Mouse (Mus musculus): ENCODE results near the gene Cxcr5. TPM values are rescaled to one million over a fixed set of nuclear protein-coding genes. Genes with fewer than 3 reads are reported as not detected.

The Cxcr5 gene
- polyA plus RNA-seq (2016; fragmentation: Nextera tagmentation; extraction: Ambion mirVana) = 0.05 TPM in 1 of 2 replicates, not detected in the other

DNA sequence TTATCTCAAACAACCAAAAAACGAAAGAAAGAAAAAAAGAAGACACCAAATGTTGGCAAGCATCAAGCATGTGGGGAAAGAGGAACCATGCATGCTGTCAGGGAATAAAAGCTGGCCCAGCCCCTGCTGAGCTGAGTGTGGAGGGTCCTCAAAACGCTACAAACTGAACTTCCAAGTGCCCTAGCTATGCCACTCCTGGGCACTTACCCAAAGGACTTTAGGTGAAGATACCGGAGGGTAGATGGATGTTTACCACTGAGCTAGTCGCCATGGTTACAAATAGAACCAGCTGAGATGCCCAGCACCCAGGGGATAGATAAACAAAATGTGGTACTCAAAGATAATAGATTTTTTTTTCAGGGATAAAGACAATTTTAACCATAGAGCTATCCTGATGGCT, at the start of gene Cxcr5:
Gene Cxcr5, minus strand, starts transcription at position 281 of the 400 bp plus-strand sequence.
- DNase-seq (ENCODE audit: extremely low spot score, low spot score) = no peak
- peaks cover 16% of the 10 kb centered on the region for H3K4me1 ChIP-seq
- H3K9me3 ChIP-seq = no peaks in the 10 kb centered on the region
- H3K4me3 ChIP-seq = no peak within 1 kb of the TSS
- no peak within 1 kb of the TSS for H3K27ac ChIP-seq
- WGBS = 71% methylated on average over 4 of the region's 4 CpGs
- no peaks in the 10 kb centered on the region for H3K36me3 ChIP-seq (replicated peaks)
- no peaks in the 10 kb centered on the region for H3K27me3 ChIP-seq (ENCODE audit: poor library complexity, severe bottlenecking)

DNA sequence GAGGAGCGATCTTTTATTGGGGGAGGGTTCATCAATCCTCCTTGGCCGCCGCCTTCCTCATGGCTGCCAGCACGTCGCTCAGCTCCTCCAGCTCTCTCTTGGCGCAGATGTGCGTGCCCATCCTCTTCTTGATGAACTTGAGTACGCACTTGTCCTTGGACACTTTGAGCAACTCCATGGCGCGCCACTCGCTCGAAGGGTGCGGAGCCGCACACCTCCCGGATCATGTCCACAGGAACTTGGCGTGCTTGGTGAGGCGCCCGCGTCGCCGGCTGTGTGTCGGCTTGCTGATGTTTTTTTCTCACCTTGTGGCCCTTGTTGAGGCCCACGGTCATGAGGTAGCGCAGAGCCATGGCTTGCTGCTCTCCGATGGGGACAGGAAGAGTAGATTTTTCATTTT, 48.7 kb upstream of the Cxcr5 start:
- 97% methylated on average over 25 of the region's 25 CpGs for whole genome bisulfite sequencing
- Histone ChIP-seq H3K27ac (no peak overlapping the region), H3K36me3 (replicated peaks) (peaks cover 84% of the 10 kb centered on the region), H3K9me3 (no peaks in the 10 kb centered on the region), H3K27me3 (ENCODE audit: poor library complexity, severe bottlenecking) (no peaks in the 10 kb centered on the region), H3K4me1 (peaks cover 27% of the 10 kb centered on the region), H3K4me3 (no peak overlapping the region)
- no peak for DNase-seq (ENCODE audit: extremely low spot score, low spot score)

DNA sequence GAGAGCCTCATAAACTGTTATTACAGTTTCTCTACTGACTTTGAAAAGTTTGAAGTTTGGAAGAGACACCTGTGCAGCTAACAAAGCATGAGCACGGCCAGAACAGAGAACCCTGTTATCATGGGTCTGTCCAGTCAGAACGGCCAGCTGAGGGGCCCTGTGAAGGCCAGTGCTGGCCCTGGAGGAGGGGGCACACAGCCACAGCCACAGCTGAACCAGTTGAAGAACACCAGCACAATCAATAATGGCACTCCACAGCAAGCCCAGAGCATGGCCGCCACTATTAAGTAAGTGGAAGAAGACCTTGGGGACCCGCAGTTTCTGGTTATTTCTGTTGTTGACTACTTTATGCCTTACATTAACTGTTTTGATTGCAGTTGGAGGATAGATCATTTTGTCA, 45.6 kb upstream of the Cxcr5 start:
- H3K4me3 ChIP-seq = peak overlapping the region; percentile 99; the same call in 1 of the 2 replicates
- H3K27me3 ChIP-seq (ENCODE audit: poor library complexity, severe bottlenecking) = no peaks in the 10 kb centered on the region
- 83% methylated on average over 4 of the region's 4 CpGs for whole genome bisulfite sequencing
- H3K4me1 ChIP-seq = peaks cover 36% of the 10 kb centered on the region
- peaks cover 54% of the 10 kb centered on the region for H3K36me3 ChIP-seq (replicated peaks)
- H3K9me3 ChIP-seq = no peaks in the 10 kb centered on the region
- no peak overlapping the region for H3K27ac ChIP-seq
- DNase-seq (ENCODE audit: extremely low spot score, low spot score) = no peak

DNA sequence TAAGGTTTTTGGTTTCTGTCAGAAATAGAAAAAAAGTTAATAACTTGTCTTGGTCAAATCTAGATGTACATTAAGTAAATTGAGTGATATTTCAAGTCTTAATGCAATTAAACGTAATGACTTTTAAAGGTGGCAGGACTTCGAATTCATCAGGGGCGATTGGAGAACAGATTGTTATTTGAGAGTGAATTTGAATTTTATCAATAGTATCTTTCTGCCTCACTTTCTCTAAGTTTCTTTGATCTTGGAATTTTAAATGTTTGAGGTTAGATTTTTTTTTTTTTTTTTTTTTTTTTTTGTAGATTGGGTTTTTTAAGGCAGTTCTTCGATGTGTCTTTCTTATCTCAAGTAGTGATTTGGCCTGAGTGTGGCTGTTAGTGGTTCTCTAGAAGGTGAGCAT, 45.0 kb upstream of the Cxcr5 start:
- H3K36me3 ChIP-seq (replicated peaks) = peaks cover 47% of the 10 kb centered on the region
- no peaks in the 10 kb centered on the region for H3K27me3 ChIP-seq (ENCODE audit: poor library complexity, severe bottlenecking)
- H3K4me1 ChIP-seq = peaks cover 36% of the 10 kb centered on the region
- peak overlapping the region; percentile 99 for H3K4me3 ChIP-seq
- 88% methylated on average over 4 of the region's 4 CpGs for WGBS
- H3K27ac ChIP-seq = no peak overlapping the region
- H3K9me3 ChIP-seq = no peaks in the 10 kb centered on the region
- no peak for DNase-seq (ENCODE audit: extremely low spot score, low spot score)

DNA sequence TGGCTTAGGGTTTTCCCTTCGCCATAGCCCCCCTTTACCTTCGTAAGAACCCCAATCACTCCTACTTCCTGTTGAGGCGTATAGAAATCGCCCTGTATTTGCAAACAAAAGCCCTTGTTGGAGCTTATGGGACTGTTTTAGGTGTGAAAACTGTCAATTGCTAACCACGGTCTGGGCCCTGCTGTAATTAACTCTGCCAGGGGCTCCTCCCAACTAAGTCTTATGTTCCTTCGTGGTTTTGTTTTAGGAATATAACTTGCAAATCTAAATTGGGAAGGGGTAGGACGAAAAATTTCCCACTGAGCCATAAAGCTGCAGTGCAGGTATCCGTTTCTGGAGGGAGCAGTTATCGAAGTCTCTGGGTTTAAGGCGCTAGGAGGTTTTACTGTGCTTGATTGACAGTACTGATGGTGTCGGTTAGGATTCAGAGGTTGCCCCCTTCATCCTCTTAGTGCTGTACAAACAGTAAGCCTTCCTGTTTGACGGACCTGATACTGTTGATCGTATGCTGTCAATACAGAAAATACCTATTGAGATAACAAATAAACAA, 44.0 kb upstream of the Cxcr5 start:
- Histone ChIP-seq H3K27ac (peak overlapping the region; percentile 100), H3K27me3 (ENCODE audit: poor library complexity, severe bottlenecking) (no peaks in the 10 kb centered on the region), H3K4me1 (peaks cover 39% of the 10 kb centered on the region), H3K36me3 (replicated peaks) (peaks cover 41% of the 10 kb centered on the region), H3K9me3 (no peaks in the 10 kb centered on the region), H3K4me3 (peak overlapping the region; percentile 99)
- peak; percentile 28 for DNase-seq (ENCODE audit: extremely low spot score, low spot score)
- under 1% methylated on average over 13 of the region's 13 CpGs for WGBS

DNA sequence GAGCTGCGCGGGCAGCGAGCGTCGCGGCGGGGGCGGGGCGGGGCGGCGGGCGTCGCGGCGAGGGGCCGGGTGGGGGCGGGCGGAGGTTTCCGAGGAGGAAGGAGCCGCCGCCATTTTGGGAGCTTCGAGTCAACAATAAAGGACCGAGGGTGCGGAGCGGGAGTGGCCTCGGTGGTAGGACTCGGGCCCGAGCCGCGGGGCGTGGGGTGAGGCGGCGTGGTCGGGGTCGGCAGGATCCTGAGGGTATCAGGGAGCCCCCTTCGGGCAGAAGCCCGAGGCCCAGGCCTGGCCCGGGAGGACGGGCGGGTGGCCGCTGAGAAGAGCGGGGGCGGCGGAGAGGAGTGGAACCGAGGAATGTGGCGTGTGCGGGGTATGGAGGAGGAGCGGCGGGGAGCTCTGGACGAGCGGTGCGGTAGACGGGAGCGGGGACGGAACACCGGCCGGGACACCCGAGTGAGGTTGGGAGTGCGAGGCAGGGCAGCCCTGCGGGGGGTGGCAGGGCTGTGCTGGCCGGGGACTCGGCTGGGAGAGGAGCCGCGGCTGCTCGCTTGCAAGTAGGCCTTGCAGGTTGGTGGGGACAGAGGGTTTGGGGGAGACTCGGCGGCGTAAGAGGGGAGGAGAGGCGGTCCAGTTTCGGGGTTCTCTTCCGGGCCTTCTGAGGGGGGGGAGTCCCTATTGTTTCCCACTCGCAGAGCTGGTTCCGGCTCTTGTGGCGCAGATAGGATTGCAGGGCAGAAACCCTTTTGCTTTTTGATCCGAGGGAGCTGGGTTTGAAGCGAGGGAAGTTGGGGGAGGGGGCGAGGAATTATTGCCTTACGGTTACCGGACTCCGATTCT, 43.3 kb upstream of the Cxcr5 start, which contains the start of gene Ddx6:
Gene Ddx6, plus strand, starts transcription at position 114 of the 837 bp plus-strand sequence.
- Histone ChIP-seq H3K4me3 (peak within 1 kb of the TSS; percentile 99), H3K27ac (peak within 1 kb of the TSS; percentile 100), H3K27me3 (ENCODE audit: poor library complexity, severe bottlenecking) (no peaks in the 10 kb centered on the region), H3K36me3 (replicated peaks) (peaks cover 34% of the 10 kb centered on the region), H3K4me1 (peaks cover 44% of the 10 kb centered on the region), H3K9me3 (no peaks in the 10 kb centered on the region)
- peak; percentile 79 for DNase-seq (ENCODE audit: extremely low spot score, low spot score)
- WGBS = under 1% methylated on average over 67 of the region's 80 CpGs

DNA sequence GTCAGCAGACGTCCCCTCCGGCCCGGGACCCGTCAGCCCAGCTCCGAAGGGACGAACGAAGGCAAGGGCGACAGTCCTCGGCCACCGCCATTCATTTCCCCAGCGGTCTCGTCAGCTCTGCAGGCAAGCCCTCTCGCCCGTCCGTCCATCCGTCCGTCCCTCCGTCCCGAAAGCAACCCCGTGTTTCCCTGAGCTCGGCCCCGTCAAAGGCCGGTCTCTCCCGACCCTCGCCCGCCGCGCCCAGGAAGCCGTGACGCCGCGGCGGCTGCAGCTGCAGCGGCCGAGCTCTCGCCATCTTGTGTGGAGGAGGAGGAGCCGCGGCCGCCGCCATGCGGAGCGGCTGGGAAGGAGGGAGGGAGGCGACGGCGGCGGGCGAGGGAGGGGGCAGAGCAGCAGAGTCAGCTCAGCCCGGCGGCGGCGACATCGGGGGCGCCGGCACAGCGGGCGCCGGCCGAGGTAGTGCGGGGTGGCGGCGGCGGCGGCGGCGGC, 42.7 kb upstream of the Cxcr5 start:
- peak overlapping the region; percentile 100 for H3K27ac ChIP-seq
- DNase-seq (ENCODE audit: extremely low spot score, low spot score) = peak; percentile 84

DNA sequence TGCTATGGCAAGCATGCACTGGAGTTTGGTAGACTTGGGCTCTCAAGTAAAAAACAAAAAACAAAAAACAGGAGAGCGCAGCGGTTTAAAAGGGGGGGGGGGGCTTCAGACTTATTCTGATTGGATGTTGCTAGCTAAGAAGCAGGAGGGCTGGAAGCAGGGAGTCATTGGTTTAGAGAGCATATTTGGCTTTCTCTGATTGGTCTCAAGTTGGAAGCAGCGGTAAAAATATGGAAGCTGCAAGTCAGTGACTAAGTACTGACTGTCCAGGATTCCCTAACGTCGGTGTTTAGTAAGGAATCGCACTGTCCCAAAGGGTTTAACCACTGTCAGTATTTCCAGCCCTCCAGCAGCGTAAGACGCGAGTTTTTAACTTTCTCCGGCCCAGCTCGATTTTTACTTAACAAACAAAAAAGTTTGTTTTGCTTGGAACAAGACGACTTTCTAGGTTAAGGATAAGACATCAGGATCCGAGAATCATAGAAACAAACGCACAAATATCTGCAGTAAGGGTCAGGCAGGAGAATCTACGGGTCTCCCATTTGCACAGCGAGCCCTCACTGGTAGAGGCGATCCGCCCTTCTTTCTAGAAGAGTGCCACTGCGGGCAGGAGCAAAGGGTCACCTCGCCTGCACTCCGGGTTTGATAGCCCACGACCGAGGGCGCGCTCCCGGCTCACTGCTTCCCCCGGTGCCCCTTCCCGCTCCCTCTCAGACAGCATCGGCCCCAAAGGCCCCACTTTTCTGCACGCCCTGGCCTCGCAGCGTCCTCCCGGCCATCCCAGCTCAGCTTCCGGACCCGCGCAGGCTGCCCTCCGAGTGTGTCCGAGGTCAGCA, 42.0 kb upstream of the Cxcr5 start:
- peaks cover 54% of the 10 kb centered on the region for H3K4me1 ChIP-seq
- H3K27me3 ChIP-seq (ENCODE audit: poor library complexity, severe bottlenecking) = no peaks in the 10 kb centered on the region
- WGBS = under 1% methylated on average over 38 of the region's 38 CpGs

More for the DNA sequence above, 42.7 kb upstream of the Cxcr5 start:
- Histone ChIP-seq H3K9me3 (no peaks in the 10 kb centered on the region), H3K36me3 (replicated peaks) (peaks cover 28% of the 10 kb centered on the region), H3K27me3 (ENCODE audit: poor library complexity, severe bottlenecking) (no peaks in the 10 kb centered on the region), H3K4me1 (peaks cover 50% of the 10 kb centered on the region), H3K4me3 (peak overlapping the region; percentile 99)
- under 1% methylated on average over 45 of the region's 65 CpGs for WGBS

DNA sequence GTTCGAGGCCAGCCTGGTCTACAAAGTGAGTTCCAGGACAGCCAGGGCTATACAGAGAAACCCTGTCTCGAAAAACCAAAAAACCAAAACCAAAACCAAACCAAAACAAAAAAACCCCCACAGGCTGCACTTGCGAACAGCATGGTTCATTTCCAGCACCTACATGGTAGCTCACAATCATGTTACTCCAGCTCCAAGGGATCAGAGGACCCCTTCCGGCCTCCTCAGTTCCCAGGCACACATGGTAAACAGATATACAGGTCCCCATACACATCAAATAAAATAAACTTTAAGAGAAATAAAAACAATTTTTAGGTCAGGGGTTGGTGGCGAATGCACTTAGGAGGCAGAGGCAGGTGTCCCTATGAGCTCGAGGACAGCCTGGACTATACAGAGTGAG, 41.1 kb upstream of the Cxcr5 start:
- Histone ChIP-seq H3K27ac (peak overlapping the region; percentile 100), H3K36me3 (replicated peaks) (peaks cover 12% of the 10 kb centered on the region), H3K4me3 (peak overlapping the region; percentile 99), H3K9me3 (no peaks in the 10 kb centered on the region), H3K27me3 (ENCODE audit: poor library complexity, severe bottlenecking) (peaks cover 5% of the 10 kb centered on the region), H3K4me1 (peaks cover 58% of the 10 kb centered on the region)
- WGBS = 70% methylated on average over 6 of the region's 6 CpGs
- DNase-seq (ENCODE audit: extremely low spot score, low spot score) = no peak

More for the DNA sequence above, 42.0 kb upstream of the Cxcr5 start:
- Histone ChIP-seq H3K27ac (peak overlapping the region; percentile 100), H3K9me3 (no peaks in the 10 kb centered on the region), H3K36me3 (replicated peaks) (peaks cover 21% of the 10 kb centered on the region), H3K4me3 (peak overlapping the region; percentile 99)
- DNase-seq (ENCODE audit: extremely low spot score, low spot score) = peak; percentile 57

DNA sequence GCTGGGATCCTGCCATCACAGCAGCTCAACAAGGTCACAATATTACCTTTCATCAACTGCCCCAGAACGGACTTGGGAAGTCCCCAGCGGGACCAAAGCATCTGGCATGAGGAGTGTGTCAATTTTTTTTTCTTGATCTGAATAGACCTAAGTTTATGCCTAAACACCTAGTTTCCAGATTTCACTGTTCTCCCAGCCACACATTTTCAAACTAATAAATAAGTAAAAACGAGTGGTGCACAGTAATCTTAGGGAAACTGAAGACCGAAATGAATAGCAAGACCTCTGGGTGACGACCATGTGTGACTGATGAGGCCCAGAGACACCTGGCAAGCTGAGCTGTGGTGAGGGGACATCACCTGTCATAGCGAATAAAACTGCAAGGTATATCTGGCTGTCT, 39.1 kb upstream of the Cxcr5 start:
- Histone ChIP-seq H3K27me3 (ENCODE audit: poor library complexity, severe bottlenecking) (peaks cover 8% of the 10 kb centered on the region), H3K27ac (no peak overlapping the region), H3K4me1 (peaks cover 40% of the 10 kb centered on the region), H3K9me3 (no peaks in the 10 kb centered on the region), H3K4me3 (no peak overlapping the region), H3K36me3 (replicated peaks) (0 out of 2 replicates have a peak, but pooled peaks cover 4% of the 10 kb centered on the region)
- 88% methylated on average over 6 of the region's 6 CpGs for WGBS
- no peak for DNase-seq (ENCODE audit: extremely low spot score, low spot score)

DNA sequence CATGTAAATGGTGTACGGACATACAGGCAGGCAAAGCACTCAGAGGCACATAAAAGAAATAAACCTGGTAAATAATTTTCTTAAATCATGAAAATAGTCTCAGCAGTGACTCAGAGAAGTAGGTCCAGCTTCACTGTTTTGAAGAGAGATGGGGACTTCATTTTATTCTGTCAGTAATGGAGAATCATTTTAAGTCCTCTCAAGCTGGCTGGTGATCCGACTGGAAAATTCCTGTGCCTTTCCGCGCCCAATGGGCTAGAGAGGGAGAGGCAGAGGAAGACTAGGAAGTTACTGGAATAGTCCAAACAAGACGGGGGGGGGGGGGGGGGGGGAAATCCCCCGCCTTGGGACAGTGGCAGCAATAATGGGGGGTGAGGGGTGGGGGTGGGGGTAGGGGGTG, 37.9 kb upstream of the Cxcr5 start:
- H3K27me3 ChIP-seq (ENCODE audit: poor library complexity, severe bottlenecking) = peaks cover 8% of the 10 kb centered on the region
- no peak for DNase-seq (ENCODE audit: extremely low spot score, low spot score)
- peaks cover 40% of the 10 kb centered on the region for H3K4me1 ChIP-seq
- H3K9me3 ChIP-seq = no peaks in the 10 kb centered on the region
- H3K27ac ChIP-seq = peak overlapping the region; percentile 76; the same call in 1 of the 2 replicates
- WGBS = 21% methylated on average over 5 of the region's 6 CpGs
- H3K36me3 ChIP-seq (replicated peaks) = 0 out of 2 replicates have a peak, but pooled peaks cover 4% of the 10 kb centered on the region
- peak overlapping the region; percentile 43 for H3K4me3 ChIP-seq

DNA sequence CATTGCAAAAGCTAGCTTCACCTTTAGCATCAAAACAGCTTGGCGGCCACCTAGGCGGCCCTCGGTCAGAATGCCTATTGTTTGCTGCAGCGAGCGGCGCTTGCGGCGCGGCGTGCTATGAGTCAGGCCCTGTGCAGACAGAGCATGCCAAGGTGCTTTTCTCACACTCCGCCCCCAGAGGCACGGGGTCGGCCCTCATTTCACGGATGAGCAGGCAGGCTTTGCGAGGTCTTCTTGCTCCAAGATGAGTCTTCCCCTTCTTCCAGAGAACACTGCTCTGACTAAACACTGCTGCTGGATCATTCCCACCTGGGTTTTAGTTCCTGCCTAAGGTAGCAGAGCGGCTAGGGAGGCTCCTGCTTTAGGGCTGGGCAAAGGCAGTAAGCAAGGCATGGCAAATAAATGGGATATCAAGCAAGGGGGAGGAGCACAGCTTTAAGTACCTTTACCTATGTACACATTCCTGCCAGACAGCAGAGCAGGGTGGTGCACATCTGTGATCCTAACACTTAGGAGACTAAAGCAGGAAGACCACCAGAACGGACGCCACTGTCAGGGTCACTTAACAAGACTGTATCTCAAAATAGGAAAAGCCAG, 37.3 kb upstream of the Cxcr5 start:
- Histone ChIP-seq H3K27ac (peak overlapping the region; percentile 76), H3K4me1 (peaks cover 40% of the 10 kb centered on the region), H3K9me3 (no peaks in the 10 kb centered on the region), H3K36me3 (replicated peaks) (0 out of 2 replicates have a peak, but pooled peaks cover 4% of the 10 kb centered on the region), H3K27me3 (ENCODE audit: poor library complexity, severe bottlenecking) (peaks cover 8% of the 10 kb centered on the region), H3K4me3 (peak overlapping the region; percentile 43)
- WGBS = 3% methylated on average over 18 of the region's 18 CpGs
- DNase-seq (ENCODE audit: extremely low spot score, low spot score) = peak; percentile 70
